15 mouse cellular contexts compared by ENCODE assay signal in the genomic region with DNA sequence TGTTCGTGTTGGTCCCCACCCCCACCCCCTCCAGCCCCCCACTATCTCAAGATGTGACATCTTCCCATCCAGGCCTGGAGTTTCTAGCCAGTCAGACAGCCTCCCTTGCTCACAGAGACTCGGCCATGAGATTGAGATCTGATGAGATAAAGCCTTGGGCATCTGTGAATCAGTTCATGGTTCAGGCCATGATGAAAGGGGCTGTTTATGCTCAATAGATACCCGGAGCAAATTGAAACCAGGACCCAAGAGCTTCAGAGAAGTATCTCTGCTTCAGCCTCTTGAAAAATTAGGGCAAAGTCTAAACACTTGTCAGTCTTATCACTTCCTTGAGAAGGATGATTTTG. TPM values are rescaled to one million over a fixed set of nuclear protein-coding genes. Genes with fewer than 3 reads are reported as not detected.
DNase-seq lines count a peak whose midpoint lies in the region; ATAC-seq lines count a peak whose summit lies in the region.
"Had no signal": no experiment of that assay in that cellular context is flagged by ENCODE, and none has a peak within 500 bp of the region (broad histone marks: within the 10 kb centered on the region; RNA-seq: fewer than 3 reads in every experiment).

No protein-coding gene starts in this region.

- intact Hi-C loops in heart, postnatal 36 days (cut with DNase I): no loop called here
- intact Hi-C loops in left cerebral cortex, postnatal 14 days (cut with DNase I): no loop called here

- H3K36me3 ChIP-seq in neural tube, embryonic 11.5 days (ENCODE audit: control insufficient read depth, insufficient read depth, low read length): no peaks in the 10 kb centered on the region
- H3K36me3 ChIP-seq in neural tube, embryonic 15.5 days: no peaks in the 10 kb centered on the region
- H3K36me3 ChIP-seq in intestine, embryonic 15.5 days: no peaks in the 10 kb centered on the region
- no peaks in the 10 kb centered on the region for H3K36me3 ChIP-seq in stomach, embryonic 15.5 days
- H3K36me3 ChIP-seq: heart, embryonic 15.5 days had no signal

- DNase-seq in heart, adult 11 months: peak; percentile 64
- DNase-seq in heart, postnatal 36 days: no peak
- DNase-seq in neural tube, embryonic 11.5 days (ENCODE audit: low spot score): no peak
- DNase-seq in left cerebral cortex, postnatal 14 days (ENCODE audit: low spot score in 2 of 2): no peak
- DNase-seq in lung, postnatal 25 days (ENCODE audit: low spot score): no peak
- DNase-seq: adrenal gland, adult 8-10 months; cerebellum, adult 9-11 months; gastrocnemius, postnatal 25 days; kidney, postnatal 14 days; liver, postnatal 0 days; thymus, adult 18-20 months had no signal

- no peak for ATAC-seq in neural tube, embryonic 11.5 days (ENCODE audit: insufficient read depth, low FRiP score, low TSS enrichment)
- ATAC-seq in neural tube, embryonic 15.5 days (ENCODE audit: low FRiP score): no peak
- no peak; the same call in 1 of the 2 replicates for ATAC-seq in intestine, embryonic 15.5 days
- ATAC-seq in stomach, embryonic 15.5 days (ENCODE audit: insufficient read depth, low FRiP score, low read depth): no peak
- ATAC-seq: liver, postnatal 0 days had no signal

- H3K4me2 ChIP-seq in neural tube, embryonic 11.5 days (ENCODE audit: low read depth): 0 out of 2 replicates have a peak overlapping the region, but pooled peaks have one; percentile 1
- H3K4me2 ChIP-seq in neural tube, embryonic 15.5 days: no peak overlapping the region
- no peak overlapping the region for H3K4me2 ChIP-seq in intestine, embryonic 15.5 days (replicated peaks)
- H3K4me2 ChIP-seq in stomach, embryonic 15.5 days: no peak overlapping the region
- H3K4me2 ChIP-seq: heart, embryonic 15.5 days had no signal

- H3K9ac ChIP-seq in neural tube, embryonic 11.5 days (ENCODE audit: low read length): no peak overlapping the region
- no peak overlapping the region for H3K9ac ChIP-seq in neural tube, embryonic 15.5 days (replicated peaks)
- no peak overlapping the region for H3K9ac ChIP-seq in intestine, embryonic 15.5 days
- no peak overlapping the region for H3K9ac ChIP-seq in stomach, embryonic 15.5 days
- H3K9ac ChIP-seq: heart, embryonic 15.5 days; liver, postnatal 0 days had no signal

- no peaks in the 10 kb centered on the region for H3K27me3 ChIP-seq in neural tube, embryonic 11.5 days (ENCODE audit: control insufficient read depth, insufficient read depth, low read length)
- no peaks in the 10 kb centered on the region for H3K27me3 ChIP-seq in neural tube, embryonic 15.5 days (replicated peaks)
- H3K27me3 ChIP-seq in intestine, embryonic 15.5 days (replicated peaks): no peaks in the 10 kb centered on the region
- no peaks in the 10 kb centered on the region for H3K27me3 ChIP-seq in stomach, embryonic 15.5 days (replicated peaks)

- no peak overlapping the region for H3K4me3 ChIP-seq in neural tube, embryonic 11.5 days (ENCODE audit: low read depth, low read length)
- no peak overlapping the region for H3K4me3 ChIP-seq in neural tube, embryonic 15.5 days (replicated peaks)
- H3K4me3 ChIP-seq in intestine, embryonic 15.5 days (replicated peaks): no peak overlapping the region
- H3K4me3 ChIP-seq in stomach, embryonic 15.5 days (replicated peaks): no peak overlapping the region
- H3K4me3 ChIP-seq: heart, embryonic 15.5 days had no signal

- H3K9me3 ChIP-seq in neural tube, embryonic 11.5 days (ENCODE audit: control insufficient read depth, low read length): no peaks in the 10 kb centered on the region
- H3K9me3 ChIP-seq in neural tube, embryonic 15.5 days (replicated peaks): no peaks in the 10 kb centered on the region
- H3K9me3 ChIP-seq in intestine, embryonic 15.5 days: no peaks in the 10 kb centered on the region
- H3K9me3 ChIP-seq in stomach, embryonic 15.5 days: no peaks in the 10 kb centered on the region
- H3K9me3 ChIP-seq: heart, embryonic 15.5 days had no signal

- WGBS in neural tube, embryonic 11.5 days: 4% methylated on average over 3 of the region's 3 CpGs
- WGBS in neural tube, embryonic 15.5 days: 7% methylated on average over 3 of the region's 3 CpGs
- WGBS in intestine, embryonic 15.5 days: 15% methylated on average over 3 of the region's 3 CpGs
- WGBS in stomach, embryonic 15.5 days: 9% methylated on average over 3 of the region's 3 CpGs

- peaks cover 28% of the 10 kb centered on the region for H3K4me1 ChIP-seq in neural tube, embryonic 11.5 days (ENCODE audit: control insufficient read depth, insufficient read depth, low read length)
- peaks cover 34% of the 10 kb centered on the region for H3K4me1 ChIP-seq in neural tube, embryonic 15.5 days
- peaks cover 20% of the 10 kb centered on the region for H3K4me1 ChIP-seq in intestine, embryonic 15.5 days (replicated peaks)
- peaks cover 21% of the 10 kb centered on the region for H3K4me1 ChIP-seq in stomach, embryonic 15.5 days

- peak overlapping the region; percentile 93 for H3K27ac ChIP-seq in neural tube, embryonic 11.5 days (ENCODE audit: low read depth, low read length)
- no peak overlapping the region for H3K27ac ChIP-seq in neural tube, embryonic 15.5 days (replicated peaks)
- peak overlapping the region; percentile 77 for H3K27ac ChIP-seq in intestine, embryonic 15.5 days
- peak overlapping the region; percentile 84 for H3K27ac ChIP-seq in stomach, embryonic 15.5 days
- H3K27ac ChIP-seq: heart, embryonic 15.5 days had no signal

RNA-seq across cellular contexts. Expression of gene Stx16, which starts 25.8 kb away (rescaled TPM):
- total RNA-seq in heart, postnatal 36 days (2021): 10 to 100 TPM; 20.5 to 23.7 TPM
- 8.4 and 9.8 TPM in 2 replicates for polyA plus RNA-seq in neural tube, embryonic 11.5 days (2014; fragmentation: Nextera tagmentation; extraction: Ambion mirVana)
- polyA plus RNA-seq in neural tube, embryonic 15.5 days (2015; fragmentation: Nextera tagmentation; extraction: Ambion mirVana): 10.4 and 10.9 TPM in 2 replicates
- 8.5 and 10.6 TPM in 2 replicates for polyA plus RNA-seq in intestine, embryonic 15.5 days (2015; fragmentation: Nextera tagmentation; extraction: Ambion mirVana)
- polyA plus RNA-seq in stomach, embryonic 15.5 days (2015; fragmentation: Nextera tagmentation; extraction: Ambion mirVana): 12.0 and 12.9 TPM in 2 replicates
- 10 to 100 TPM; 40.2 to 41.2 TPM for total RNA-seq in left cerebral cortex, postnatal 14 days (2021)

RNA-seq across cellular contexts. Expression of gene Npepl1, which starts 59.8 kb away (rescaled TPM):
- 10 to 100 TPM; 71.2 to 75.8 TPM for total RNA-seq in heart, postnatal 36 days (2021)
- 43.2 and 44.1 TPM in 2 replicates for polyA plus RNA-seq in neural tube, embryonic 11.5 days (2014; fragmentation: Nextera tagmentation; extraction: Ambion mirVana)
- polyA plus RNA-seq in neural tube, embryonic 15.5 days (2015; fragmentation: Nextera tagmentation; extraction: Ambion mirVana): 14.1 and 26.0 TPM in 2 replicates
- polyA plus RNA-seq in intestine, embryonic 15.5 days (2015; fragmentation: Nextera tagmentation; extraction: Ambion mirVana): 52.6 and 54.5 TPM in 2 replicates
- 55.4 and 60.7 TPM in 2 replicates for polyA plus RNA-seq in stomach, embryonic 15.5 days (2015; fragmentation: Nextera tagmentation; extraction: Ambion mirVana)
- total RNA-seq in left cerebral cortex, postnatal 14 days (2021): 10 to 100 TPM; 12.2 to 14.1 TPM
